Mouse (Mus musculus): Measurements from ENCODE around the gene 1700037H04Rik. TPM values are rescaled to one million over a fixed set of nuclear protein-coding genes. Genes with fewer than 3 reads are reported as not detected.
A peak's percentile ranks its signal among the peaks of the same experiment; 100 is the strongest.

1700037H04Rik gene
- 1 to 10 TPM; 7.2 to 9.3 TPM for total RNA-seq (2021)
- long read RNA-seq, experiment 1, transcript 1700037H04Rik-202 (6 exons, 1,241 nt): major isoform, 6 of 10 reads
- long read RNA-seq, experiment 1, partial matches to known transcripts: 0 of 10 reads
- long read RNA-seq, experiment 1, other reads (novel, unspliced or antisense): 3 of 10 reads
- long read RNA-seq, experiment 2, transcript 1700037H04Rik-202 (6 exons, 1,241 nt): major isoform, 14 of 16 reads
- long read RNA-seq, experiment 2, partial matches to known transcripts: 0 of 16 reads
- long read RNA-seq, experiment 2, other reads (novel, unspliced or antisense): 2 of 16 reads

- DNase-seq: peak; percentile 94
Observed at GRCm38 (mm10) chr2:131159938-131160581, at the start of gene 1700037H04Rik. 1700037H04Rik (minus strand) TSS chr2:131160081.

- DNase-seq: peak; percentile 22
Observed at GRCm38 (mm10) chr2:131209125-131209795, 49.4 kb upstream of the 1700037H04Rik start.

- no peak for DNase-seq
Observed at GRCm38 (mm10) chr2:131208356-131208755, 48.5 kb upstream of the 1700037H04Rik start.

- DNase-seq: no peak
Observed at GRCm38 (mm10) chr2:131206778-131207177, 46.9 kb upstream of the 1700037H04Rik start, which contains the start of gene Ap5s1. Ap5s1 (plus strand) TSS chr2:131207078.

- no peak for DNase-seq
Observed at GRCm38 (mm10) chr2:131205521-131206182, 45.8 kb upstream of the 1700037H04Rik start.

- DNase-seq: peak; percentile 95
Observed at GRCm38 (mm10) chr2:131204410-131204981, 44.6 kb upstream of the 1700037H04Rik start.

GRCm38 (mm10) chr2:131203816-131204409, 44.0 kb upstream of the 1700037H04Rik start:
- DNase-seq: no peak

GRCm38 (mm10) chr2:131201262-131201661, 41.4 kb upstream of the 1700037H04Rik start:
- no peak for DNase-seq

GRCm38 (mm10) chr2:131200710-131201109, 40.8 kb upstream of the 1700037H04Rik start:
- DNase-seq: no peak

- DNase-seq: no peak
Observed at GRCm38 (mm10) chr2:131196606-131197316, 36.9 kb upstream of the 1700037H04Rik start.

- DNase-seq: no peak
Observed at GRCm38 (mm10) chr2:131191005-131191390, 31.1 kb upstream of the 1700037H04Rik start.

- DNase-seq: no peak
Observed at GRCm38 (mm10) chr2:131190344-131191004, 30.6 kb upstream of the 1700037H04Rik start.

- no peak for DNase-seq
Observed at GRCm38 (mm10) chr2:131189521-131190309, 29.8 kb upstream of the 1700037H04Rik start.

- no peak for DNase-seq
Observed at GRCm38 (mm10) chr2:131188311-131188710, 28.4 kb upstream of the 1700037H04Rik start.

- no peak for DNase-seq
Observed at GRCm38 (mm10) chr2:131187602-131187922, 27.7 kb upstream of the 1700037H04Rik start.

- DNase-seq: peak; percentile 87
Observed at GRCm38 (mm10) chr2:131186771-131187601, 27.1 kb upstream of the 1700037H04Rik start, which contains the start of the genes Cdc25b and Spef1. Cdc25b (plus strand) TSS chr2:131186949. Spef1 (minus strand) TSS chr2:131187282.

- DNase-seq: no peak
Observed at GRCm38 (mm10) chr2:131186343-131186742, 26.5 kb upstream of the 1700037H04Rik start.

- peak; percentile 89 for DNase-seq
Observed at GRCm38 (mm10) chr2:131179990-131180587, 20.2 kb upstream of the 1700037H04Rik start, which contains the start of gene Cenpb. Cenpb (minus strand) TSS chr2:131180067.
